Mouse (Mus musculus): Measurements from ENCODE around the gene Zfp42. TPM values are rescaled to one million over a fixed set of nuclear protein-coding genes. Genes with fewer than 3 reads are reported as not detected.

Gene Zfp42
- polyA plus RNA-seq (2012; rRNA removed), result not detected in 2 replicates

GRCm38 (mm10) chr8:43306896-43307295 is at the start of gene Zfp42:
Gene Zfp42, minus strand, starts transcription at chr8:43306980.

Other genes with a start within 250 kb of the Zfp42 start
- gene Triml1, start 165.5 kb downstream of the Zfp42 start, polyA plus RNA-seq (2012; rRNA removed), result not detected in 2 replicates
- not detected in 2 replicates for gene Triml2, start 126.4 kb downstream of the Zfp42 start, polyA plus RNA-seq (2012; rRNA removed)
- not detected in 2 replicates for gene Adam26b, start 221.1 kb upstream of the Zfp42 start, polyA plus RNA-seq (2012; rRNA removed)

Data from liver, embryonic 14 days (tissue).